Mouse (Mus musculus): Measurements from ENCODE around the gene Tbx1.

- no peak for TF ChIP-seq POLR2A (IDR thresholded peaks at IDR 0.05; ENCODE audit: control insufficient read depth, low read depth, low read length)
- TF ChIP-seq CTCF (IDR thresholded peaks at IDR 0.05; ENCODE audit: control insufficient read depth, insufficient read depth, insufficient replicate concordance, low read depth, low read length) = no peak
Observed at GRCm38 (mm10) chr16:18620601-18621361, 30.3 kb upstream of the Tbx1 start.

Data from testis, adult 2 months (tissue).